14 mouse cellular contexts compared by ENCODE assay signal in genomic region chr10:7063752-7064457, GRCm38 (mm10). TPM values are rescaled to one million over a fixed set of nuclear protein-coding genes. Genes with fewer than 3 reads are reported as not detected.
DNase-seq lines count a peak whose midpoint lies in the region; ATAC-seq and TF ChIP-seq lines count a peak whose summit lies in the region.
"Had no signal": no experiment of that assay in that cellular context is flagged by ENCODE, and none has a peak within 500 bp of the region (broad histone marks: within the 10 kb centered on the region; RNA-seq: fewer than 3 reads in every experiment).

No protein-coding gene starts in this region.

- peak; percentile 33 to 34 for DNase-seq in cerebellum, postnatal 10 days
- DNase-seq in cerebellum, adult 9-11 months, result no peak
- DNase-seq in lung, postnatal 0 days (ENCODE audit: low spot score), result peak; percentile 21
- no peak for DNase-seq in lung, adult 18-20 months
- DNase-seq in brain, adult 2 months (ENCODE audit: low read depth, low spot score), result peak; percentile 66
- peak; percentile 4 for DNase-seq in skeletal muscle tissue, adult 2 months (ENCODE audit: low read depth, low spot score)
- DNase-seq in T-cell, adult 2 months (ENCODE audit: low spot score), result no peak
- DNase-seq in embryo, embryonic 10.5 days (ENCODE audit: low spot score), result no peak
- DNase-seq: adrenal gland, postnatal 14 days; gastrocnemius, adult 2 months; heart, postnatal 14 days; kidney, adult 8-10 months; lung, adult 2 months had no signal

- WGBS in lung, postnatal 0 days, result 81% methylated on average over 9 of the region's 9 CpGs

- H3K4me3 ChIP-seq in lung, postnatal 0 days (ENCODE audit: low read depth, low read length), result no peak overlapping the region
- H3K4me3 ChIP-seq: gastrocnemius, adult 2 months had no signal

- no peak overlapping the region for H3K4me2 ChIP-seq in lung, postnatal 0 days (replicated peaks; ENCODE audit: low read depth, low read length)
- H3K4me2 ChIP-seq: midbrain, embryonic 11.5 days had no signal

- no peaks in the 10 kb centered on the region for H3K9me3 ChIP-seq in lung, postnatal 0 days (ENCODE audit: low read length)

- H3K4me1 ChIP-seq in lung, postnatal 0 days (ENCODE audit: insufficient read depth, low read depth, low read length), result no peaks in the 10 kb centered on the region

- ATAC-seq in lung, postnatal 0 days, result no peak

- no peak for TF ChIP-seq EP300 in lung, postnatal 0 days (IDR thresholded peaks at IDR 0.05)

- TF ChIP-seq CTCF in lung, postnatal 0 days (IDR thresholded peaks at IDR 0.05), result no peak

- no peaks in the 10 kb centered on the region for H3K27me3 ChIP-seq in lung, postnatal 0 days (replicated peaks; ENCODE audit: insufficient read depth, low read length)

- H3K36me3 ChIP-seq in lung, postnatal 0 days (ENCODE audit: insufficient read depth, low read length), result no peaks in the 10 kb centered on the region

- no peak overlapping the region for H3K9ac ChIP-seq in lung, postnatal 0 days (replicated peaks; ENCODE audit: low read depth)

- no peak overlapping the region for H3K27ac ChIP-seq in lung, postnatal 0 days (ENCODE audit: low read length)
- H3K27ac ChIP-seq: gastrocnemius, adult 2 months had no signal

RNA-seq across cellular contexts. Expression of gene Ipcef1, which starts 11.6 kb away (rescaled TPM):
- 0.27 and 0.29 TPM in 2 replicates for polyA plus RNA-seq in lung, postnatal 0 days (2015; fragmentation: Nextera tagmentation; extraction: Ambion mirVana)

Comparison
In these comparisons a context has a peak if more than half of its experiments do, and no peak if none do; other contexts are left out.
1. DNase-seq: peak in cerebellum, postnatal 10 days (2 of 2), lung, postnatal 0 days (single experiment), brain, adult 2 months (single experiment) and skeletal muscle tissue, adult 2 months (single experiment); none in cerebellum, adult 9-11 months (single experiment), lung, adult 18-20 months (0 of 2), T-cell, adult 2 months (single experiment) and embryo, embryonic 10.5 days (single experiment).